Mouse (Mus musculus) hindbrain, embryonic 13.5 days (tissue): ENCODE measurements around the gene Nfkb2. TPM values are rescaled to one million over a fixed set of nuclear protein-coding genes. Genes with fewer than 3 reads are reported as not detected.

Source experiments
- ATAC-seq: fragments of 200-750 bp; cut with Nextera tagmentation; 2 replicates; pipeline ENCODE4 v1.8.0; 2017; ENCODE audit warnings: moderate TSS enrichment; ENCODE audit not compliant: low FRiP score
- H3K27ac ChIP-seq: fragments of 300-500 bp; sonication (generic); 2 replicates; pipeline ENCODE4 v1.5.1; 2015; ENCODE audit warnings: inconsistent platforms, mild to moderate bottlenecking, moderate library complexity
- H3K27me3 ChIP-seq: fragments of 300-500 bp; sonication (generic); 2 replicates; pipeline ENCODE4 v1.6.1; 2015; ENCODE audit warnings: mild to moderate bottlenecking, inconsistent platforms
- H3K36me3 ChIP-seq: fragments of 300-500 bp; sonication (generic); 2 replicates; pipeline ENCODE4 v1.6.1; 2015; ENCODE audit warnings: mild to moderate bottlenecking, inconsistent platforms
- H3K4me1 ChIP-seq: fragments of 300-500 bp; sonication (generic); replicated peaks from 2 replicates; pipeline ENCODE4 v1.6.1; 2015; ENCODE audit warnings: inconsistent platforms
- H3K4me2 ChIP-seq: fragments of 300-500 bp; sonication (generic); 2 replicates; pipeline ENCODE4 v1.6.1; 2015; ENCODE audit warnings: inconsistent platforms, mild to moderate bottlenecking, moderate library complexity
- H3K4me3 ChIP-seq: fragments of 300-500 bp; sonication (generic); 2 replicates; pipeline ENCODE4 v1.5.1; 2015; ENCODE audit warnings: mild to moderate bottlenecking, inconsistent platforms
- H3K9ac ChIP-seq: fragments of 300-500 bp; sonication (generic); 2 replicates; pipeline ENCODE4 v1.6.1; 2015; ENCODE audit warnings: mild to moderate bottlenecking, inconsistent platforms
- H3K9me3 ChIP-seq: fragments of 300-500 bp; sonication (generic); 2 replicates; pipeline ENCODE4 v1.6.1; 2016; ENCODE audit warnings: inconsistent platforms
- WGBS: fragments of 180-500 bp; shearing (Covaris S2); methylation state at CpG from one replicate; pipeline ENCODE4 v1.1.7; 2015; 5-methylcytosine and 5-hydroxymethylcytosine counted together
- polyA plus RNA-seq: library from polyadenylated mRNA; unstranded; fragments of >200 nt; fragmentation: Nextera tagmentation; extraction: Ambion mirVana; gene quantifications from 2 replicates; pipeline ENCODE4 v1.2.1, GENCODE M21; 2015

The Nfkb2 gene
- polyA plus RNA-seq, 1 experiment from 2014 or later = 2.3 TPM

- H3K4me3 ChIP-seq = peak within 1 kb of the TSS; percentile 61
- H3K4me1 ChIP-seq = peaks cover 64% of the 10 kb centered on the region
- peaks cover 27% of the 10 kb centered on the region for H3K27me3 ChIP-seq
- under 1% methylated on average over 81 of the region's 81 CpGs for WGBS
- peak; percentile 86 for ATAC-seq
- peaks cover 26% of the 10 kb centered on the region for H3K36me3 ChIP-seq
- H3K9me3 ChIP-seq = no peaks in the 10 kb centered on the region
- H3K4me2 ChIP-seq = peak within 1 kb of the TSS; percentile 99
- peak within 1 kb of the TSS; percentile 84 for H3K9ac ChIP-seq
- peak within 1 kb of the TSS; percentile 97 for H3K27ac ChIP-seq
These were observed 24.2 kb downstream of the Nfkb2 start, which contains the start of gene Fbxl15 for GRCm38 (mm10) chr19:46328081-46329030. TSS of gene Fbxl15 (plus strand) at chr19:46328184.

GRCm38 (mm10) chr19:46329031-46329641 lies 25.0 kb downstream of the Nfkb2 start:
- H3K9ac ChIP-seq = peak overlapping the region; percentile 84
- H3K27me3 ChIP-seq = peaks cover 19% of the 10 kb centered on the region
- H3K4me1 ChIP-seq = peaks cover 56% of the 10 kb centered on the region
- H3K4me2 ChIP-seq = peak overlapping the region; percentile 99
- peak overlapping the region; percentile 61 for H3K4me3 ChIP-seq
- peaks cover 26% of the 10 kb centered on the region for H3K36me3 ChIP-seq
- WGBS = 2% methylated on average over 53 of the region's 54 CpGs
- no peaks in the 10 kb centered on the region for H3K9me3 ChIP-seq
- peak overlapping the region; percentile 97 for H3K27ac ChIP-seq
- peak; percentile 6 for ATAC-seq

GRCm38 (mm10) chr19:46329951-46330350 lies 25.8 kb downstream of the Nfkb2 start:
- WGBS = 6% methylated on average over 16 of the region's 16 CpGs
- Histone ChIP-seq H3K4me3 (peak overlapping the region; percentile 61; the same call in 1 of the 2 replicates), H3K9ac (peak overlapping the region; percentile 24; the same call in 1 of the 2 replicates)

GRCm38 (mm10) chr19:46330696-46331095 lies 26.6 kb downstream of the Nfkb2 start:
- Histone ChIP-seq H3K27ac (no peak overlapping the region), H3K4me3 (no peak overlapping the region), H3K9ac (peak overlapping the region; percentile 24; the same call in 1 of the 2 replicates), H3K36me3 (peaks cover 26% of the 10 kb centered on the region), H3K27me3 (peaks cover 4% of the 10 kb centered on the region), H3K9me3 (no peaks in the 10 kb centered on the region), H3K4me1 (peaks cover 42% of the 10 kb centered on the region), H3K4me2 (no peak overlapping the region)
- WGBS = 93% methylated on average over 12 of the region's 12 CpGs
- no peak for ATAC-seq

More at GRCm38 (mm10) chr19:46329951-46330350, 25.8 kb downstream of the Nfkb2 start:
- H3K4me1 ChIP-seq = peaks cover 48% of the 10 kb centered on the region
- H3K27ac ChIP-seq = no peak overlapping the region
- H3K4me2 ChIP-seq = peak overlapping the region; percentile 99
- ATAC-seq = no peak
- peaks cover 11% of the 10 kb centered on the region for H3K27me3 ChIP-seq
- H3K36me3 ChIP-seq = peaks cover 26% of the 10 kb centered on the region
- no peaks in the 10 kb centered on the region for H3K9me3 ChIP-seq

GRCm38 (mm10) chr19:46331326-46331725 lies 27.2 kb downstream of the Nfkb2 start:
- Histone ChIP-seq H3K27me3 (no peaks in the 10 kb centered on the region), H3K9ac (no peak overlapping the region; the same call in 1 of the 2 replicates), H3K4me3 (no peak overlapping the region), H3K9me3 (no peaks in the 10 kb centered on the region), H3K4me2 (peak overlapping the region; percentile 17; the same call in 1 of the 2 replicates), H3K36me3 (peaks cover 26% of the 10 kb centered on the region), H3K27ac (no peak overlapping the region), H3K4me1 (peaks cover 37% of the 10 kb centered on the region)
- no peak for ATAC-seq
- WGBS = 93% methylated on average over 14 of the region's 14 CpGs

- Histone ChIP-seq H3K9me3 (no peaks in the 10 kb centered on the region), H3K27ac (no peak overlapping the region), H3K27me3 (no peaks in the 10 kb centered on the region), H3K4me2 (peak overlapping the region; percentile 1; the same call in 1 of the 2 replicates), H3K4me3 (no peak overlapping the region), H3K4me1 (peaks cover 39% of the 10 kb centered on the region), H3K9ac (0 out of 2 replicates have a peak overlapping the region, but pooled peaks have one; percentile 26), H3K36me3 (peaks cover 26% of the 10 kb centered on the region)
- ATAC-seq = no peak
- WGBS = 91% methylated on average over 3 of the region's 3 CpGs
These were observed 27.8 kb downstream of the Nfkb2 start for GRCm38 (mm10) chr19:46331936-46332335.

GRCm38 (mm10) chr19:46332721-46333339 lies 28.7 kb downstream of the Nfkb2 start:
- Histone ChIP-seq H3K9ac (0 out of 2 replicates have a peak overlapping the region, but pooled peaks have one; percentile 0), H3K27me3 (no peaks in the 10 kb centered on the region), H3K4me1 (peaks cover 40% of the 10 kb centered on the region), H3K36me3 (peaks cover 26% of the 10 kb centered on the region), H3K4me2 (no peak overlapping the region), H3K27ac (0 out of 2 replicates have a peak overlapping the region, but pooled peaks have one; percentile 6), H3K4me3 (no peak overlapping the region), H3K9me3 (no peaks in the 10 kb centered on the region)
- 42% methylated on average over 7 of the region's 7 CpGs for WGBS
- no peak for ATAC-seq

- no peak for ATAC-seq
- H3K4me3 ChIP-seq = no peak overlapping the region
- H3K4me1 ChIP-seq = peaks cover 39% of the 10 kb centered on the region
- H3K4me2 ChIP-seq = no peak overlapping the region
- H3K27ac ChIP-seq = no peak overlapping the region
- 92% methylated on average over 3 of the region's 3 CpGs for WGBS
- H3K36me3 ChIP-seq = peaks cover 26% of the 10 kb centered on the region
- H3K9ac ChIP-seq = no peak overlapping the region
- no peaks in the 10 kb centered on the region for H3K27me3 ChIP-seq
- H3K9me3 ChIP-seq = no peaks in the 10 kb centered on the region
These were observed 29.8 kb downstream of the Nfkb2 start for GRCm38 (mm10) chr19:46333906-46334305.

- WGBS = 32% methylated on average over 15 of the region's 15 CpGs
- Histone ChIP-seq H3K27ac (peak overlapping the region; percentile 88), H3K36me3 (no peaks in the 10 kb centered on the region), H3K9ac (peak overlapping the region; percentile 84), H3K9me3 (no peaks in the 10 kb centered on the region), H3K4me3 (peak overlapping the region; percentile 73), H3K4me1 (peaks cover 28% of the 10 kb centered on the region), H3K27me3 (peaks cover 5% of the 10 kb centered on the region; the same call in 1 of the 2 replicates), H3K4me2 (peak overlapping the region; percentile 69)
- ATAC-seq = peak; percentile 19; the same call in 1 of the 2 replicates
These were observed 33.7 kb downstream of the Nfkb2 start for GRCm38 (mm10) chr19:46337719-46338330.

- peaks cover 6% of the 10 kb centered on the region; the same call in 1 of the 2 replicates for H3K27me3 ChIP-seq
- H3K9ac ChIP-seq = peak within 1 kb of the TSS; percentile 84
- H3K36me3 ChIP-seq = no peaks in the 10 kb centered on the region
- H3K4me3 ChIP-seq = peak within 1 kb of the TSS; percentile 73
- ATAC-seq = peak; percentile 88
- H3K27ac ChIP-seq = peak within 1 kb of the TSS; percentile 88
- peak within 1 kb of the TSS; percentile 69 for H3K4me2 ChIP-seq
- WGBS = under 1% methylated on average over 31 of the region's 31 CpGs
- peaks cover 27% of the 10 kb centered on the region for H3K4me1 ChIP-seq
- H3K9me3 ChIP-seq = no peaks in the 10 kb centered on the region
These were observed 34.3 kb downstream of the Nfkb2 start, which contains the start of gene Cuedc2 for GRCm38 (mm10) chr19:46338331-46338936. TSS of gene Cuedc2 (minus strand) at chr19:46338702.

- H3K9ac ChIP-seq = peak overlapping the region; percentile 55
- peak overlapping the region; percentile 69 for H3K4me2 ChIP-seq
- peak overlapping the region; percentile 69 for H3K27ac ChIP-seq
- no peaks in the 10 kb centered on the region for H3K9me3 ChIP-seq
- no peaks in the 10 kb centered on the region for H3K36me3 ChIP-seq
- H3K27me3 ChIP-seq = peaks cover 9% of the 10 kb centered on the region; the same call in 1 of the 2 replicates
- peaks cover 27% of the 10 kb centered on the region for H3K4me1 ChIP-seq
- peak overlapping the region; percentile 73 for H3K4me3 ChIP-seq
- 57% methylated on average over 6 of the region's 6 CpGs for WGBS
- peak; percentile 17; the same call in 1 of the 2 replicates for ATAC-seq
These were observed 34.8 kb downstream of the Nfkb2 start for GRCm38 (mm10) chr19:46338942-46339286.
